Mouse (Mus musculus): ENCODE measurements at regions not wholly inside any gene's neighbourhood (a gene's known extent, or its start where the extent isn't known, plus 50 kb on each side); places are given as distances from the start of the nearest gene placed in this dataset.

DNA sequence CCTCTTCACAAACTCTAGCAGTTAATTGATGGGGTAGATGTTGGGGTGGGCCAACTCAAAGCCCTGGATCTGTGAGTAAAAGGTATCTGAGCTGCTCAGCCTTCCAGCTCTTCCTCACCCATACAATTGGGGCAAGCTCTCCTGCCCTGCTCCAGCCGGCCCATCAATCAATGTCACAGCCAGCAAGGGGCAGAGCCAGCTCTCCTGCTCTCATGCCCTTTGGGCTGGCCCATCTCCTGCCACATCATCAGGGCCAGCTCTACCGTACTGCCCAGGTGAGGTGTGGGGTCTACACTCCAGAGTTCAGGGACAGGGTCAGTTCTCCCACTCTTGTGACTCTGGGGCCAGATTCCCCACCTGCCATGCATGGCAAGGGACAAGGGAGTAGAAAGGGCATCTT is 107.3 kb upstream of the 4930583I09Rik start:
- H3K4me3 ChIP-seq (ENCODE audit: insufficient read depth, low read depth, low read length): no peak overlapping the region
- H3K4me1 ChIP-seq (ENCODE audit: control insufficient read depth, insufficient read depth, low read length): no peaks in the 10 kb centered on the region
- H3K9ac ChIP-seq (ENCODE audit: low read depth, low read length): no peak overlapping the region
- H3K36me3 ChIP-seq (ENCODE audit: control insufficient read depth, insufficient read depth, low read length): no peaks in the 10 kb centered on the region
- TF ChIP-seq CTCF (IDR thresholded peaks at IDR 0.05; ENCODE audit: low read depth, low read length): no peak
- TF ChIP-seq POLR2A (IDR thresholded peaks at IDR 0.05; ENCODE audit: extremely low read depth, insufficient read depth, low read length): no peak
- H3K27ac ChIP-seq (replicated peaks; ENCODE audit: insufficient read depth, low read depth, low read length): no peak overlapping the region
- no peaks in the 10 kb centered on the region for H3K27me3 ChIP-seq (ENCODE audit: control insufficient read depth, insufficient read depth, low read length)
- no peaks in the 10 kb centered on the region for H3K79me2 ChIP-seq (ENCODE audit: control insufficient read depth, insufficient read depth, low read length)
- DNase-seq (ENCODE audit: extremely low read depth, low read depth, low spot score): no peak
- WGBS: 73% methylated on average over 2 of the region's 2 CpGs

DNA sequence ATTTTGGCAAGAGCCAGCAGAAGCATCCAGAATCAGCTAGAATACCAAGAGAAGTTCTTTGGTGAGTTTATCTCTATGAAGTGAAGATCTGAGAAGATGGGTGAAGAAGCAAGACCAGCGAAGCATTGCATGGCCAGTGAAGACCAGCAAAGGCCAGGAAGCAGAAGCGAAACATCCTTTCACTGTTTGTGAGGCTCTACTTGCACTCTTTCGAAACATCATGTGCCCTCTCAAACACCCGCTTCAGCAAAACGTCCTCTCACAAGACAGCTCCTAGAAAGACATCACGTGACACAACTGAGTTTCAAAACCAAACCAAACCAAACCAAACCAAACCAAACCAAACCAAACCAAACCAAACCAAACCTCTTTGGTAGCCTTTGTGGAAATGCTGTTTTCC is 105.7 kb upstream of the 4930583I09Rik start:
- H3K36me3 ChIP-seq (ENCODE audit: control insufficient read depth, insufficient read depth, low read length): no peaks in the 10 kb centered on the region
- no peak overlapping the region for H3K4me3 ChIP-seq (ENCODE audit: insufficient read depth, low read depth, low read length)
- H3K27me3 ChIP-seq (ENCODE audit: control insufficient read depth, insufficient read depth, low read length): no peaks in the 10 kb centered on the region
- no peak overlapping the region for H3K9ac ChIP-seq (ENCODE audit: low read depth, low read length)
- peak; percentile 11 for DNase-seq (ENCODE audit: extremely low read depth, low read depth, low spot score)
- TF ChIP-seq CTCF (IDR thresholded peaks at IDR 0.05; ENCODE audit: low read depth, low read length): no peak
- TF ChIP-seq POLR2A (IDR thresholded peaks at IDR 0.05; ENCODE audit: extremely low read depth, insufficient read depth, low read length): no peak
- no peak overlapping the region for H3K27ac ChIP-seq (replicated peaks; ENCODE audit: insufficient read depth, low read depth, low read length)
- 89% methylated on average over 6 of the region's 6 CpGs for WGBS
- no peaks in the 10 kb centered on the region for H3K4me1 ChIP-seq (ENCODE audit: control insufficient read depth, insufficient read depth, low read length)
- no peaks in the 10 kb centered on the region for H3K79me2 ChIP-seq (ENCODE audit: control insufficient read depth, insufficient read depth, low read length)

DNA sequence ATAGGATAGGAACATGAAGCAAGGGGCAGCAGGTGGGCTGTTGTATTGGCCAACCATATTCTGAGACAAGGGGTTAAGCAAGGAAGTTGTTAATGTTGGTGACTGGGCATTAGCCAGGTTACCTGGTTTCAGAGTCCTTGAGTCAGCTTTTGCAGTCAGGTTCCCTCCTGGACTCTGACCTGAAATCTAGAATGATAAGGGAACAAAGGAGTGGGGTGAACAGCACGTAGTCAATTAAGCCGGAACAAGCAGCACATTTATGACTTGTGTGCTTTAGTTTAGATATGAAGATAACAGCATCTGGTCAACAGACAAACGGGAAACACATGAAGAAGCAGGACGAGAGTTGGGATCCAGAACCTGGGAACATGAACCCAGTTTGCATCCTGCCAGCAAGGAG is 99.8 kb upstream of the 4930583I09Rik start:
- Histone ChIP-seq H3K4me3 (ENCODE audit: insufficient read depth, low read depth, low read length) (no peak overlapping the region), H3K79me2 (ENCODE audit: control insufficient read depth, insufficient read depth, low read length) (no peaks in the 10 kb centered on the region), H3K9ac (ENCODE audit: low read depth, low read length) (no peak overlapping the region), H3K4me1 (ENCODE audit: control insufficient read depth, insufficient read depth, low read length) (no peaks in the 10 kb centered on the region), H3K27me3 (ENCODE audit: control insufficient read depth, insufficient read depth, low read length) (no peaks in the 10 kb centered on the region), H3K27ac (replicated peaks; ENCODE audit: insufficient read depth, low read depth, low read length) (no peak overlapping the region), H3K36me3 (ENCODE audit: control insufficient read depth, insufficient read depth, low read length) (no peaks in the 10 kb centered on the region)
- DNase-seq (ENCODE audit: extremely low read depth, low read depth, low spot score): no peak
- TF ChIP-seq POLR2A (IDR thresholded peaks at IDR 0.05; ENCODE audit: extremely low read depth, insufficient read depth, low read length): no peak
- no peak for TF ChIP-seq CTCF (IDR thresholded peaks at IDR 0.05; ENCODE audit: low read depth, low read length)
- 61% methylated on average over 4 of the region's 4 CpGs for WGBS

DNA sequence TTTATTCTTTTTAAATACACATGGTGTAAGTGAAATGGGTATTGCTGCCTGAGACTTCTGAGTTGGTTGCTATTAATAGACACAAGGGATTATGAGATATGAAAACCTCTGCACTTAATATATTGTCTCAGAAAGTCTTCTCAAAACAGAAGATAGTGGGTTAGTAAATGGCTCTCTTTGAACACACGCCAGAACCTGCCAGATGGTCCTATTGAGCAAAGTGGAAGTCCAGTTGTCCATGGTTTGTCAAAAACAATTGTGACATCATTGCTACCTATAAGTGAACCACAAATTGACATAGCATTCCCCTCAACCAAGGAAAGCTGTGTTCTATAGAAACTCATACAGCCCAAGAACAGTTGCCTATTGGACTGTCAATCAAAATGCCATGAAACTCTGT is 98.5 kb upstream of the 4930583I09Rik start:
- TF ChIP-seq POLR2A (IDR thresholded peaks at IDR 0.05; ENCODE audit: extremely low read depth, insufficient read depth, low read length): no peak
- no peaks in the 10 kb centered on the region for H3K36me3 ChIP-seq (ENCODE audit: control insufficient read depth, insufficient read depth, low read length)
- 85% methylated on average over 1 of the region's 1 CpGs for WGBS
- no peak for DNase-seq (ENCODE audit: extremely low read depth, low read depth, low spot score)
- H3K4me1 ChIP-seq (ENCODE audit: control insufficient read depth, insufficient read depth, low read length): no peaks in the 10 kb centered on the region
- no peaks in the 10 kb centered on the region for H3K27me3 ChIP-seq (ENCODE audit: control insufficient read depth, insufficient read depth, low read length)
- H3K79me2 ChIP-seq (ENCODE audit: control insufficient read depth, insufficient read depth, low read length): no peaks in the 10 kb centered on the region
- H3K4me3 ChIP-seq (ENCODE audit: insufficient read depth, low read depth, low read length): no peak overlapping the region
- H3K9ac ChIP-seq (ENCODE audit: low read depth, low read length): no peak overlapping the region
- H3K27ac ChIP-seq (replicated peaks; ENCODE audit: insufficient read depth, low read depth, low read length): no peak overlapping the region

DNA sequence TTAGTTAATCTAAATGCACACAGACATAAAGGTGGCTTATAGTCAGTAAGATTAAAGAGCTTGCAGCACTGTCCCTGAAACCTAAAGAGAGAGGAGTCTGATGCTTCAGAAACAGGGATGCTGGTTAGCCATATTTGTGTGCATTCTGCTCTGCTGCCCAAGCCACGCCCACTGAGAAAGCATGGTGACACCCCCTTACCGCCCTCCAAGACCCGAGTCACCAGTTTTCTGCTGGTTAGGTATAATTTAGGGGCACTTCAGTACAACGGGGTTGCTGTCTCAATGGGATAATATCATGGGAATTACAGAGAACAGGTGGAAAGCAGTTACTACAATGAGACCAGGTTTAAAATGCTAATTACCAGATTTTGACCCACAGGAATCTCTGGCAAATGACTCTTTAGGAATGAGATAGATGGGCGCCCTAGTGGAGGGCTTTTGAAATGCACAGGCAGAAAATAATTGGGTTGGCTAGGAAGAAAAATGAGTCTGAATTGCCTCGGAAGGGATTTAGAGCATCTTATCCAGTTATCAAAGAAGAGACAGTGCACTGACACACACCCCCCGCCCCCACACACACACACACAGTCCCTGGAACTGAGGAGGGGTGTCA is 95.1 kb upstream of the 4930583I09Rik start:
- no peaks in the 10 kb centered on the region for H3K36me3 ChIP-seq (ENCODE audit: control insufficient read depth, insufficient read depth, low read length)
- DNase-seq (ENCODE audit: extremely low read depth, low read depth, low spot score): no peak
- 52% methylated on average over 7 of the region's 7 CpGs for WGBS
- no peak overlapping the region for H3K27ac ChIP-seq (replicated peaks; ENCODE audit: insufficient read depth, low read depth, low read length)
- no peaks in the 10 kb centered on the region for H3K79me2 ChIP-seq (ENCODE audit: control insufficient read depth, insufficient read depth, low read length)
- no peaks in the 10 kb centered on the region for H3K4me1 ChIP-seq (ENCODE audit: control insufficient read depth, insufficient read depth, low read length)
- TF ChIP-seq CTCF (IDR thresholded peaks at IDR 0.05; ENCODE audit: low read depth, low read length) (no peak), POLR2A (IDR thresholded peaks at IDR 0.05; ENCODE audit: extremely low read depth, insufficient read depth, low read length) (no peak)
- H3K27me3 ChIP-seq (ENCODE audit: control insufficient read depth, insufficient read depth, low read length): no peaks in the 10 kb centered on the region
- no peak overlapping the region for H3K9ac ChIP-seq (ENCODE audit: low read depth, low read length)
- H3K4me3 ChIP-seq (ENCODE audit: insufficient read depth, low read depth, low read length): no peak overlapping the region

DNA sequence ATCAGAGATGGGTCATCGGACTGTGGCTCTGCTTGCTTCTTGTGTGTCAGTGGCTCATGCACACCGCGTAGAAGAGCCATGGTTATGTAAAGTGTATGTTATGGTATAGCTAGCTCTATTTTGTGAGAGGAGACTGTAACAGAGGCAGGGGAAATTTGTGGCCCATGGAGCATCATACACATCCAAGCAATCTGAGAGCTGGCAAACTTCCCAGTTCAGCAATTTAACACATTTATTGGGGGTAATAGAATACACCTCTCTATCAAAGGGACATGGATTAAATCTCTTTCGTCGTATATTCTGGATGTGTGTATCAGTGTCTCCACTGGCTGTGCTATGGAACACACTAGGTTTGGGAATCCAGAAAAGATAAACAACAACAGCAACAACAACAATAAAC is 87.9 kb upstream of the 4930583I09Rik start:
- Histone ChIP-seq H3K4me1 (ENCODE audit: control insufficient read depth, insufficient read depth, low read length) (no peaks in the 10 kb centered on the region), H3K27me3 (ENCODE audit: control insufficient read depth, insufficient read depth, low read length) (no peaks in the 10 kb centered on the region), H3K27ac (replicated peaks; ENCODE audit: insufficient read depth, low read depth, low read length) (no peak overlapping the region), H3K9ac (ENCODE audit: low read depth, low read length) (no peak overlapping the region), H3K36me3 (ENCODE audit: control insufficient read depth, insufficient read depth, low read length) (no peaks in the 10 kb centered on the region), H3K4me3 (ENCODE audit: insufficient read depth, low read depth, low read length) (no peak overlapping the region), H3K79me2 (ENCODE audit: control insufficient read depth, insufficient read depth, low read length) (no peaks in the 10 kb centered on the region)
- 95% methylated on average over 5 of the region's 5 CpGs for WGBS
- TF ChIP-seq CTCF (IDR thresholded peaks at IDR 0.05; ENCODE audit: low read depth, low read length) (no peak), POLR2A (IDR thresholded peaks at IDR 0.05; ENCODE audit: extremely low read depth, insufficient read depth, low read length) (no peak)
- no peak for DNase-seq (ENCODE audit: extremely low read depth, low read depth, low spot score)
